Mouse (Mus musculus) heart, embryonic 15.5 days (tissue): ENCODE data around the gene Cs. TPM values are rescaled to one million over a fixed set of nuclear protein-coding genes. Genes with fewer than 3 reads are reported as not detected.
A peak's percentile ranks its signal among the peaks of the same experiment; 100 is the strongest.

Experiments used
- ATAC-seq: fragments of 200-750 bp; cut with Nextera tagmentation; replicated peaks from 2 replicates; pipeline ENCODE4 v1.8.0; 2017; ENCODE audit warnings: low read depth, moderate TSS enrichment; ENCODE audit not compliant: insufficient number of reproducible peaks, insufficient read depth, low FRiP score
- H3K27ac ChIP-seq: fragments of 300-500 bp; sonication (generic); 2 replicates; pipeline ENCODE4 v1.5.1; 2015; ENCODE audit warnings: mild to moderate bottlenecking, inconsistent platforms
- H3K27me3 ChIP-seq: fragments of 300-500 bp; sonication (generic); 2 replicates; pipeline ENCODE4 v1.6.1; 2015; ENCODE audit warnings: inconsistent platforms
- H3K36me3 ChIP-seq: fragments of 300-500 bp; sonication (generic); 2 replicates; pipeline ENCODE4 v1.6.1; 2015; ENCODE audit warnings: mild to moderate bottlenecking, inconsistent platforms
- H3K4me1 ChIP-seq: fragments of 300-500 bp; sonication (generic); replicated peaks from 2 replicates; pipeline ENCODE4 v1.6.1; 2015; ENCODE audit warnings: inconsistent platforms
- H3K4me2 ChIP-seq: fragments of 300-500 bp; sonication (generic); 2 replicates; pipeline ENCODE4 v1.6.1; 2015; ENCODE audit warnings: inconsistent platforms, mild to moderate bottlenecking, moderate library complexity
- H3K4me3 ChIP-seq: fragments of 300-500 bp; sonication (generic); 2 replicates; pipeline ENCODE4 v1.5.1; 2015; ENCODE audit warnings: mild to moderate bottlenecking, inconsistent platforms
- H3K9ac ChIP-seq: fragments of 300-500 bp; sonication (generic); 2 replicates; pipeline ENCODE4 v1.6.1; 2015; ENCODE audit warnings: mild to moderate bottlenecking, inconsistent platforms
- H3K9me3 ChIP-seq: fragments of 300-500 bp; sonication (generic); replicated peaks from 2 replicates; pipeline ENCODE4 v1.6.1; 2016; ENCODE audit warnings: inconsistent platforms
- WGBS: fragments of 180-500 bp; shearing (Covaris S2); methylation state at CpG from one replicate; pipeline ENCODE4 v1.1.7; 2015; ENCODE audit warnings: mixed read lengths; 5-methylcytosine and 5-hydroxymethylcytosine counted together
- microRNA-seq: library from miRNA; unstranded; fragments of <30 nt; microRNA quantifications from one replicate; pipeline ENCODE4, GENCODE M21; 2016
- polyA plus RNA-seq: library from polyadenylated mRNA; unstranded; fragments of >200 nt; fragmentation: Nextera tagmentation; extraction: Ambion mirVana; gene quantifications from 2 replicates; pipeline ENCODE4 v1.2.1, GENCODE M21; 2015

The Cs gene
- polyA plus RNA-seq, 1 experiment from 2014 or later: 448 TPM

GRCm38 (mm10) chr10:128410560-128410845 is 73.0 kb downstream of the Cs start:
- H3K27ac ChIP-seq: peak overlapping the region; percentile 97
- H3K9ac ChIP-seq: peak overlapping the region; percentile 84
- no peaks in the 10 kb centered on the region for H3K27me3 ChIP-seq
- peaks cover 40% of the 10 kb centered on the region for H3K4me1 ChIP-seq
- 24% methylated on average over 4 of the region's 4 CpGs for WGBS
- H3K9me3 ChIP-seq: no peaks in the 10 kb centered on the region
- peaks cover 15% of the 10 kb centered on the region; the same call in 1 of the 2 replicates for H3K36me3 ChIP-seq
- peak overlapping the region; percentile 93 for H3K4me2 ChIP-seq
- no peak for ATAC-seq
- peak overlapping the region; percentile 87 for H3K4me3 ChIP-seq

GRCm38 (mm10) chr10:128411211-128412054 is 73.9 kb downstream of the Cs start, which contains the start of the genes Nabp2 and Rnf41:
Nabp2 (minus strand) TSS chr10:128411492.
Rnf41 (plus strand) TSS chr10:128411657.
- peak within 1 kb of the TSS; percentile 93 for H3K4me2 ChIP-seq
- under 1% methylated on average over 50 of the region's 50 CpGs for WGBS
- peak within 1 kb of the TSS; percentile 87 for H3K4me3 ChIP-seq
- no peaks in the 10 kb centered on the region for H3K9me3 ChIP-seq
- no peaks in the 10 kb centered on the region for H3K27me3 ChIP-seq
- ATAC-seq: peak; percentile 89
- peaks cover 40% of the 10 kb centered on the region for H3K4me1 ChIP-seq
- H3K9ac ChIP-seq: peak within 1 kb of the TSS; percentile 84
- H3K27ac ChIP-seq: peak within 1 kb of the TSS; percentile 97
- H3K36me3 ChIP-seq: peaks cover 22% of the 10 kb centered on the region

- Histone ChIP-seq H3K27me3 (no peaks in the 10 kb centered on the region), H3K9ac (peak overlapping the region; percentile 84), H3K4me1 (peaks cover 40% of the 10 kb centered on the region), H3K36me3 (peaks cover 27% of the 10 kb centered on the region), H3K9me3 (no peaks in the 10 kb centered on the region), H3K27ac (peak overlapping the region; percentile 97), H3K4me2 (peak overlapping the region; percentile 93), H3K4me3 (peak overlapping the region; percentile 87)
- ATAC-seq: no peak
- 0% methylated on average over 14 of the region's 14 CpGs for WGBS
These were observed 74.5 kb downstream of the Cs start for GRCm38 (mm10) chr10:128412055-128412381.

Small RNA genes lying within 50 kb of the gene (microRNA-seq; reads per million reads assigned to microRNA genes)
- gene Gm25361 (not detected), gene Gm26308 (not detected), gene Mir6914 (not detected), gene Mir6915 (0.63 reads per million)

Other genes with a start within 250 kb of the Cs start
- 7.5 and 10.1 TPM in 2 replicates for gene Baz2a, start 246.2 kb upstream of the Cs start, polyA plus RNA-seq
- gene Rbms2, start 157.4 kb upstream of the Cs start, polyA plus RNA-seq: 33.8 and 38.2 TPM in 2 replicates
- gene Gls2, start 143.3 kb upstream of the Cs start, polyA plus RNA-seq: 0.58 and 0.66 TPM in 2 replicates
- 37.9 and 38.6 TPM in 2 replicates for gene Spryd4, start 125.9 kb upstream of the Cs start, polyA plus RNA-seq
- 0.08 TPM in 1 of 2 replicates, not detected in the other for gene Mip, start 111.9 kb upstream of the Cs start, polyA plus RNA-seq
- 22.3 and 32.1 TPM in 2 replicates for gene Timeless, start 105.7 kb upstream of the Cs start, polyA plus RNA-seq
- 0.10 and 0.14 TPM in 2 replicates for gene Apon, start 83.6 kb upstream of the Cs start, polyA plus RNA-seq
- gene Apof, start 69.1 kb upstream of the Cs start, polyA plus RNA-seq: 0.13 and 1.2 TPM in 2 replicates
- 9.6 and 12.3 TPM in 2 replicates for gene Stat2, start 67.2 kb upstream of the Cs start, polyA plus RNA-seq
- 4.0 and 4.8 TPM in 2 replicates for gene Il23a, start 39.0 kb upstream of the Cs start, polyA plus RNA-seq
- 22.3 and 27.8 TPM in 2 replicates for gene Pan2, start 34.4 kb upstream of the Cs start, polyA plus RNA-seq
- gene Cnpy2, start 15.3 kb upstream of the Cs start, polyA plus RNA-seq: 186 and 213 TPM in 2 replicates
- 17.0 TPM in 2 replicates for gene Coq10a, start 31.3 kb downstream of the Cs start, polyA plus RNA-seq
- gene Ankrd52, start 39.4 kb downstream of the Cs start, polyA plus RNA-seq: 6.8 and 11.8 TPM in 2 replicates
- gene Slc39a5, start 63.5 kb downstream of the Cs start, polyA plus RNA-seq: 0.24 and 0.81 TPM in 2 replicates
- 52.6 and 58.9 TPM in 2 replicates for gene Nabp2, start 73.8 kb downstream of the Cs start, polyA plus RNA-seq
- 25.5 and 29.0 TPM in 2 replicates for gene Rnf41, start 73.9 kb downstream of the Cs start, polyA plus RNA-seq
- 59.2 and 60.3 TPM in 2 replicates for gene Smarcc2, start 121.5 kb downstream of the Cs start, polyA plus RNA-seq
- gene Myl6, start 156.4 kb downstream of the Cs start, polyA plus RNA-seq: 1,051 and 1,154 TPM in 2 replicates
- 4.3 and 4.6 TPM in 2 replicates for gene Myl6b, start 161.0 kb downstream of the Cs start, polyA plus RNA-seq
- gene Esyt1, start 188.1 kb downstream of the Cs start, polyA plus RNA-seq: 19.4 and 29.0 TPM in 2 replicates
- 10.2 and 11.0 TPM in 2 replicates for gene Zc3h10, start 210.0 kb downstream of the Cs start, polyA plus RNA-seq
- gene Rpl41, start 211.6 kb downstream of the Cs start, polyA plus RNA-seq: 2,261 and 2,363 TPM in 2 replicates
- gene Pa2g4, start 228.3 kb downstream of the Cs start, polyA plus RNA-seq: 101 and 132 TPM in 2 replicates